Mouse (Mus musculus): ENCODE results near the gene Slc22a3. TPM values are rescaled to one million over a fixed set of nuclear protein-coding genes. Genes with fewer than 3 reads are reported as not detected.

Slc22a3 gene
- polyA plus RNA-seq, 2 experiments, result 0.56 to 0.97 TPM

- TF ChIP-seq EP300 (IDR thresholded peaks at IDR 0.05; ENCODE audit: low read depth), result no peak
- TF ChIP-seq CTCF (IDR thresholded peaks at IDR 0.05; ENCODE audit: low read depth), result no peak
- no peak overlapping the region for H3K4me2 ChIP-seq (ENCODE audit: low read depth)
- H3K36me3 ChIP-seq (replicated peaks; ENCODE audit: control insufficient read depth, insufficient read depth, low read depth), result no peaks in the 10 kb centered on the region
- WGBS (ENCODE audit: insufficient replicate concordance), result 38% methylated on average over 15 of the region's 15 CpGs
- H3K4me1 ChIP-seq (replicated peaks; ENCODE audit: control insufficient read depth in 2 of 2, insufficient read depth in 2 of 2, low read length in 1 of 2), result peaks cover 0 to 6% of the 10 kb centered on the region in 2 experiments; a peak in 2 of 4 replicates
- no peak overlapping the region for H3K27ac ChIP-seq
- H3K27me3 ChIP-seq (ENCODE audit: control insufficient read depth, insufficient read depth, low read length), result no peaks in the 10 kb centered on the region
- peak; percentile 53; the same call in 1 of the 2 replicates for ATAC-seq (ENCODE audit: insufficient read depth)
- H3K9ac ChIP-seq (replicated peaks), result no peak overlapping the region
- H3K4me3 ChIP-seq (ENCODE audit: insufficient read depth in 1 of 2, low read depth in 2 of 2, low read length in 2 of 2), result no peak overlapping the region
- no peaks in the 10 kb centered on the region for H3K9me3 ChIP-seq (ENCODE audit: control insufficient read depth, low read length)
- DNase-seq (ENCODE audit: low read depth in 3 of 3, low spot score in 3 of 3), result no peak
Observed at GRCm38 (mm10) chr17:12415031-12415735, 92.3 kb downstream of the Slc22a3 start.

GRCm38 (mm10) chr17:12412891-12413237 is 94.6 kb downstream of the Slc22a3 start:
- DNase-seq (ENCODE audit: low read depth in 3 of 3, low spot score in 3 of 3), result no peak
- Histone ChIP-seq H3K9me3 (ENCODE audit: control insufficient read depth, low read length) (no peaks in the 10 kb centered on the region), H3K27ac (no peak overlapping the region), H3K4me2 (ENCODE audit: low read depth) (no peak overlapping the region), H3K36me3 (replicated peaks; ENCODE audit: control insufficient read depth, insufficient read depth, low read depth) (no peaks in the 10 kb centered on the region), H3K4me3 (ENCODE audit: insufficient read depth in 1 of 2, low read depth in 2 of 2, low read length in 2 of 2) (no peak overlapping the region), H3K9ac (replicated peaks) (no peak overlapping the region), H3K4me1 (replicated peaks; ENCODE audit: control insufficient read depth in 2 of 2, insufficient read depth in 2 of 2, low read length in 1 of 2) (peaks cover 0 to 6% of the 10 kb centered on the region in 2 experiments; a peak in 2 of 4 replicates), H3K27me3 (ENCODE audit: control insufficient read depth, insufficient read depth, low read length) (no peaks in the 10 kb centered on the region)
- TF ChIP-seq EP300 (IDR thresholded peaks at IDR 0.05; ENCODE audit: low read depth) (no peak), CTCF (IDR thresholded peaks at IDR 0.05; ENCODE audit: low read depth) (no peak)
- 56% methylated on average over 3 of the region's 3 CpGs for WGBS (ENCODE audit: insufficient replicate concordance)
- ATAC-seq (ENCODE audit: insufficient read depth), result no peak

GRCm38 (mm10) chr17:12412181-12412890 is 95.2 kb downstream of the Slc22a3 start:
- no peaks in the 10 kb centered on the region for H3K36me3 ChIP-seq (replicated peaks; ENCODE audit: control insufficient read depth, insufficient read depth, low read depth)
- DNase-seq (ENCODE audit: low read depth in 3 of 3, low spot score in 3 of 3) (no peak), ATAC-seq (ENCODE audit: insufficient read depth) (no peak)
- H3K27ac ChIP-seq, result no peak overlapping the region
- H3K9ac ChIP-seq (replicated peaks), result no peak overlapping the region
- TF ChIP-seq EP300 (IDR thresholded peaks at IDR 0.05; ENCODE audit: low read depth), result no peak
- no peak for TF ChIP-seq CTCF (IDR thresholded peaks at IDR 0.05; ENCODE audit: low read depth)
- peaks cover 0 to 6% of the 10 kb centered on the region in 2 experiments; a peak in 2 of 4 replicates for H3K4me1 ChIP-seq (replicated peaks; ENCODE audit: control insufficient read depth in 2 of 2, insufficient read depth in 2 of 2, low read length in 1 of 2)
- no peaks in the 10 kb centered on the region for H3K9me3 ChIP-seq (ENCODE audit: control insufficient read depth, low read length)
- no peaks in the 10 kb centered on the region for H3K27me3 ChIP-seq (ENCODE audit: control insufficient read depth, insufficient read depth, low read length)
- H3K4me2 ChIP-seq (ENCODE audit: low read depth), result no peak overlapping the region
- no peak overlapping the region for H3K4me3 ChIP-seq (ENCODE audit: insufficient read depth in 1 of 2, low read depth in 2 of 2, low read length in 2 of 2)
- 51% methylated on average over 10 of the region's 10 CpGs for WGBS (ENCODE audit: insufficient replicate concordance)

- ATAC-seq (ENCODE audit: insufficient read depth), result no peak
- Histone ChIP-seq H3K9ac (replicated peaks) (no peak overlapping the region), H3K4me3 (ENCODE audit: insufficient read depth in 1 of 2, low read depth in 2 of 2, low read length in 2 of 2) (no peak overlapping the region), H3K27ac (no peak overlapping the region), H3K27me3 (ENCODE audit: control insufficient read depth, insufficient read depth, low read length) (no peaks in the 10 kb centered on the region), H3K9me3 (ENCODE audit: control insufficient read depth, low read length) (no peaks in the 10 kb centered on the region), H3K4me1 (replicated peaks; ENCODE audit: control insufficient read depth in 2 of 2, insufficient read depth in 2 of 2, low read length in 1 of 2) (no peaks in the 10 kb centered on the region), H3K36me3 (replicated peaks; ENCODE audit: control insufficient read depth, insufficient read depth, low read depth) (peaks cover 3% of the 10 kb centered on the region), H3K4me2 (ENCODE audit: low read depth) (no peak overlapping the region)
- DNase-seq (ENCODE audit: low read depth in 3 of 3, low spot score in 3 of 3), result no peak
- TF ChIP-seq EP300 (IDR thresholded peaks at IDR 0.05; ENCODE audit: low read depth), result no peak
- TF ChIP-seq CTCF (IDR thresholded peaks at IDR 0.05; ENCODE audit: low read depth), result no peak
- WGBS (ENCODE audit: insufficient replicate concordance), result 58% methylated on average over 11 of the region's 11 CpGs
Observed at GRCm38 (mm10) chr17:12409346-12409944, 98.1 kb downstream of the Slc22a3 start.

- ATAC-seq (ENCODE audit: insufficient read depth) (no peak), DNase-seq (ENCODE audit: low read depth in 3 of 3, low spot score in 3 of 3) (no peak)
- peaks cover 3% of the 10 kb centered on the region for H3K36me3 ChIP-seq (replicated peaks; ENCODE audit: control insufficient read depth, insufficient read depth, low read depth)
- H3K27ac ChIP-seq, result no peak overlapping the region
- H3K4me3 ChIP-seq (ENCODE audit: insufficient read depth in 1 of 2, low read depth in 2 of 2, low read length in 2 of 2), result no peak overlapping the region
- no peaks in the 10 kb centered on the region for H3K4me1 ChIP-seq (replicated peaks; ENCODE audit: control insufficient read depth in 2 of 2, insufficient read depth in 2 of 2, low read length in 1 of 2)
- H3K9ac ChIP-seq (replicated peaks), result no peak overlapping the region
- H3K4me2 ChIP-seq (ENCODE audit: low read depth), result no peak overlapping the region
- 56% methylated on average over 7 of the region's 7 CpGs for WGBS (ENCODE audit: insufficient replicate concordance)
- TF ChIP-seq EP300 (IDR thresholded peaks at IDR 0.05; ENCODE audit: low read depth), result no peak
- no peaks in the 10 kb centered on the region for H3K9me3 ChIP-seq (ENCODE audit: control insufficient read depth, low read length)
- no peaks in the 10 kb centered on the region for H3K27me3 ChIP-seq (ENCODE audit: control insufficient read depth, insufficient read depth, low read length)
Observed at GRCm38 (mm10) chr17:12403420-12403819, 104.1 kb downstream of the Slc22a3 start.
